Mouse (Mus musculus): Measurements from ENCODE around the gene Afap1l2. TPM values are rescaled to one million over a fixed set of nuclear protein-coding genes. Genes with fewer than 3 reads are reported as not detected.
A peak's percentile ranks its signal among the peaks of the same experiment; 100 is the strongest.

Afap1l2 gene
- total RNA-seq, 2 experiments from 2014 or later, result 13.2 to 14.5 TPM

- intact Hi-C loops (cut with DNase I), result no loop called here
- no peak for DNase-seq (ENCODE audit: extremely low spot score in 1 of 2, low spot score in 2 of 2)
Observed at GRCm38 (mm10) chr19:56914658-56915057, 93.4 kb downstream of the Afap1l2 start.

- no peak for DNase-seq (ENCODE audit: extremely low spot score in 1 of 2, low spot score in 2 of 2)
- intact Hi-C loops (cut with DNase I), result no loop called here
Observed at GRCm38 (mm10) chr19:56913761-56914160, 94.3 kb downstream of the Afap1l2 start.

GRCm38 (mm10) chr19:56910561-56910960 is 97.5 kb downstream of the Afap1l2 start:
- intact Hi-C loops (cut with DNase I), result no loop called here

GRCm38 (mm10) chr19:56908472-56909270 is 99.4 kb downstream of the Afap1l2 start:
- peak; percentile 25 to 55 for DNase-seq (ENCODE audit: extremely low spot score in 1 of 2, low spot score in 2 of 2)
- intact Hi-C loops (cut with DNase I), result loop anchor here (5.0 to 10.0 kb wide), 2 partner anchors 86 to 484 kb away; partner anchors contain the start of gene Ccdc186

More at GRCm38 (mm10) chr19:56910561-56910960, 97.5 kb downstream of the Afap1l2 start:
- no peak for DNase-seq (ENCODE audit: extremely low spot score in 1 of 2, low spot score in 2 of 2)

- DNase-seq (ENCODE audit: extremely low spot score in 1 of 2, low spot score in 2 of 2), result no peak
- intact Hi-C loops (cut with DNase I), result loop anchor here (5.0 to 10.0 kb wide), 2 partner anchors 86 to 483 kb away; partner anchors contain the start of gene Ccdc186
Observed at GRCm38 (mm10) chr19:56907850-56908249, 100.2 kb downstream of the Afap1l2 start.

- intact Hi-C loops (cut with DNase I), result loop anchor here (5.0 to 10.0 kb wide), 2 partner anchors 83 to 481 kb away; partner anchors contain the start of gene Ccdc186
Observed at GRCm38 (mm10) chr19:56905395-56905794, 102.6 kb downstream of the Afap1l2 start.

GRCm38 (mm10) chr19:56904095-56904494 is 103.9 kb downstream of the Afap1l2 start:
- intact Hi-C loops (cut with DNase I), result loop anchor here (10.0 kb wide), 1 partner anchor 479 kb away; no protein-coding TSS in a partner anchor
- DNase-seq (ENCODE audit: extremely low spot score in 1 of 2, low spot score in 2 of 2), result no peak

More at GRCm38 (mm10) chr19:56905395-56905794, 102.6 kb downstream of the Afap1l2 start:
- no peak for DNase-seq (ENCODE audit: extremely low spot score in 1 of 2, low spot score in 2 of 2)

- intact Hi-C loops (cut with DNase I), result no loop called here
- DNase-seq (ENCODE audit: extremely low spot score in 1 of 2, low spot score in 2 of 2), result no peak
Observed at GRCm38 (mm10) chr19:56897654-56898053, 110.4 kb downstream of the Afap1l2 start.

- DNase-seq (ENCODE audit: extremely low spot score in 1 of 2, low spot score in 2 of 2), result no peak
- intact Hi-C loops (cut with DNase I), result no loop called here
Observed at GRCm38 (mm10) chr19:56893326-56893725, 114.7 kb downstream of the Afap1l2 start.

- intact Hi-C loops (cut with DNase I), result no loop called here
- no peak for DNase-seq (ENCODE audit: extremely low spot score in 1 of 2, low spot score in 2 of 2)
Observed at GRCm38 (mm10) chr19:56892586-56892985, 115.4 kb downstream of the Afap1l2 start.

- intact Hi-C loops (cut with DNase I), result no loop called here
- DNase-seq (ENCODE audit: extremely low spot score in 1 of 2, low spot score in 2 of 2), result no peak
Observed at GRCm38 (mm10) chr19:56891438-56891837, 116.6 kb downstream of the Afap1l2 start.

- intact Hi-C loops (cut with DNase I), result no loop called here
- no peak for DNase-seq (ENCODE audit: extremely low spot score in 1 of 2, low spot score in 2 of 2)
Observed at GRCm38 (mm10) chr19:56888654-56889053, 119.4 kb downstream of the Afap1l2 start.

GRCm38 (mm10) chr19:56887879-56888278 is 120.1 kb downstream of the Afap1l2 start:
- intact Hi-C loops (cut with DNase I), result no loop called here
- DNase-seq (ENCODE audit: extremely low spot score in 1 of 2, low spot score in 2 of 2), result no peak

- DNase-seq (ENCODE audit: extremely low spot score in 1 of 2, low spot score in 2 of 2), result no peak
- intact Hi-C loops (cut with DNase I), result no loop called here
Observed at GRCm38 (mm10) chr19:56877364-56877763, 130.7 kb downstream of the Afap1l2 start.

- intact Hi-C loops (cut with DNase I), result no loop called here
- DNase-seq (ENCODE audit: extremely low spot score in 1 of 2, low spot score in 2 of 2), result no peak
Observed at GRCm38 (mm10) chr19:56874601-56875315, 133.3 kb downstream of the Afap1l2 start.

- DNase-seq (ENCODE audit: extremely low spot score in 1 of 2, low spot score in 2 of 2), result peak in 1 of 2 experiments; percentile 52
- intact Hi-C loops (cut with DNase I), result no loop called here
Observed at GRCm38 (mm10) chr19:56873816-56874600, 134.0 kb downstream of the Afap1l2 start, which contains the start of gene Vwa2. Gene Vwa2, plus strand, starts transcription at chr19:56874249.

- DNase-seq (ENCODE audit: extremely low spot score in 1 of 2, low spot score in 2 of 2), result no peak
- intact Hi-C loops (cut with DNase I), result no loop called here
Observed at GRCm38 (mm10) chr19:56867701-56868100, 140.3 kb downstream of the Afap1l2 start.

Data from left cerebral cortex, postnatal 10 days (tissue).